Mouse (Mus musculus) lung, embryonic 15.5 days (tissue): ENCODE measurements around the gene Wnt5b. TPM values are rescaled to one million over a fixed set of nuclear protein-coding genes. Genes with fewer than 3 reads are reported as not detected.

Source experiments
- ATAC-seq: fragments of 200-750 bp; cut with Nextera tagmentation; 2 replicates; pipeline ENCODE4 v1.8.0; 2017; ENCODE audit warnings: moderate number of reproducible peaks, borderline replicate concordance; ENCODE audit not compliant: low FRiP score, low TSS enrichment; ENCODE audit errors: extremely low read depth
- H3K27ac ChIP-seq: fragments of 300-500 bp; sonication (generic); 2 replicates; pipeline ENCODE4 v1.5.1; 2015; ENCODE audit warnings: moderate library complexity, mild to moderate bottlenecking, inconsistent platforms
- H3K27me3 ChIP-seq: fragments of 300-500 bp; sonication (generic); 2 replicates; pipeline ENCODE4 v1.6.1; 2015; ENCODE audit warnings: inconsistent platforms
- H3K36me3 ChIP-seq: fragments of 300-500 bp; sonication (generic); 2 replicates; pipeline ENCODE4 v1.6.1; 2015; ENCODE audit warnings: inconsistent platforms
- H3K4me1 ChIP-seq: fragments of 300-500 bp; sonication (generic); 2 replicates; pipeline ENCODE4 v1.6.1; 2015; ENCODE audit warnings: inconsistent platforms
- H3K4me2 ChIP-seq: fragments of 300-500 bp; sonication (generic); 2 replicates; pipeline ENCODE4 v1.6.1; 2015; ENCODE audit warnings: inconsistent platforms, mild to moderate bottlenecking, moderate library complexity
- H3K4me3 ChIP-seq: fragments of 300-500 bp; sonication (generic); 2 replicates; pipeline ENCODE4 v1.5.1; 2015; ENCODE audit warnings: mild to moderate bottlenecking, inconsistent platforms
- H3K9ac ChIP-seq: fragments of 300-500 bp; sonication (generic); 2 replicates; pipeline ENCODE4 v1.6.1; 2015; ENCODE audit warnings: inconsistent platforms
- H3K9me3 ChIP-seq: fragments of 300-500 bp; sonication (generic); 2 replicates; pipeline ENCODE4 v1.6.1; 2016; ENCODE audit warnings: inconsistent platforms
- WGBS: fragments of 180-500 bp; shearing (Covaris S2); methylation state at CpG from one replicate; pipeline ENCODE4 v1.1.7; 2015; 5-methylcytosine and 5-hydroxymethylcytosine counted together
- polyA plus RNA-seq: library from polyadenylated mRNA; unstranded; fragments of >200 nt; fragmentation: Nextera tagmentation; extraction: Ambion mirVana; gene quantifications from 2 replicates; pipeline ENCODE4 v1.2.1, GENCODE M21; 2015

Gene Wnt5b
- polyA plus RNA-seq, 1 experiment from 2014 or later, result 7.7 TPM

DNA sequence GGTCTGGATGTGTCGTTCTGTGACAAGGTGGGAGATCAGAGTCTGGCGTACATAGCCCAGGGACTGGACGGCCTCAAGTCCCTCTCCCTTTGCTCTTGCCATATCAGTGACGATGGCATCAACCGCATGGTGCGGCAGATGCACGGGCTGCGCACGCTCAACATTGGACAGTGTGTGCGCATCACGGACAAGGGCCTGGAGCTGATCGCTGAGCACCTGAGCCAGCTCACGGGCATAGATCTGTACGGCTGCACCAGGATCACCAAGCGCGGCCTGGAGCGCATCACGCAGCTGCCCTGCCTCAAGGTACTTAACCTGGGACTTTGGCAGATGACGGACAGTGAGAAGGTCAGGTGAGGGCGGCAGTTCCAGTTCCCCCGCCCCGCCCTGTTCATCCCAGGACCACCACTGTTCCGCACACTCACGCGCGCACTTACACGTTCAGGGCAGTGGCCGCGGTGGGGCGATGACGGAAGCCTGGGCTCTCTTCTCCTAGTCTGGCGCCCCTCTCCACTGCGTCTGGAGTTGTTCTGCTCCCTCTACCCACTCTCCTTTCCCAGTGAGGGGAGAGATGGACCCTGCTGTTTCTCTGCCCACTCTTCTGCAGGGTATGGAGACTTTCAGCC is 63.3 kb downstream of the Wnt5b start:
- Histone ChIP-seq H3K9me3 (no peaks in the 10 kb centered on the region), H3K4me1 (peaks cover 67% of the 10 kb centered on the region), H3K4me3 (peak overlapping the region; percentile 86), H3K27me3 (no peaks in the 10 kb centered on the region), H3K27ac (peak overlapping the region; percentile 10; the same call in 1 of the 2 replicates), H3K36me3 (peaks cover 13% of the 10 kb centered on the region), H3K4me2 (peak overlapping the region; percentile 91), H3K9ac (peak overlapping the region; percentile 91)
- ATAC-seq, result no peak
- under 1% methylated on average over 33 of the region's 33 CpGs for WGBS

DNA sequence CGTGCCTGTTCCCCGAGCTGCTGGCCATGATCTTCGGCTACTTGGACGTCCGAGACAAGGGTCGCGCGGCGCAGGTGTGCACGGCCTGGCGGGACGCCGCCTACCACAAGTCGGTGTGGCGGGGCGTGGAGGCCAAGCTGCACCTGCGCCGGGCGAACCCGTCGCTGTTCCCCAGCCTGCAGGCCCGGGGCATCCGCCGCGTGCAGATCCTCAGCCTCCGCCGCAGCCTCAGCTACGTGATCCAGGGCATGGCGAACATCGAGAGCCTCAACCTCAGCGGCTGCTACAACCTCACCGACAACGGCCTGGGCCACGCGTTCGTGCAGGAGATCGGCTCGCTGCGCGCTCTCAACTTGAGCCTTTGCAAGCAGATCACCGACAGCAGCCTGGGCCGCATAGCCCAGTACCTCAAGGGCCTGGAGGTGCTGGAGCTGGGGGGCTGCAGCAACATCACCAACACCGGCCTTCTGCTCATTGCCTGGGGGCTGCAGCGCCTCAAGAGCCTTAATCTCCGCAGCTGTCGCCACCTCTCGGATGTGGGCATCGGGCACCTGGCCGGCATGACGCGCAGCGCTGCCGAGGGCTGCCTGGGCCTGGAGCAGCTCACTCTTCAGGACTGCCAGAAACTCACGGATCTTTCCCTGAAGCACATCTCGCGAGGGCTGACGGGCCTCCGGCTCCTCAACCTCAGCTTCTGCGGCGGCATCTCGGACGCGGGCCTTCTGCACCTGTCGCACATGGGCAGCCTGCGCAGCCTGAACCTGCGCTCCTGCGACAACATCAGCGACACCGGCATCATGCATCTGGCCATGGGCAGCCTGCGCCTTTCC is 64.1 kb downstream of the Wnt5b start:
- H3K9ac ChIP-seq, result peak overlapping the region; percentile 91
- under 1% methylated on average over 70 of the region's 70 CpGs for WGBS
- no peaks in the 10 kb centered on the region for H3K9me3 ChIP-seq
- peak overlapping the region; percentile 99 for H3K27ac ChIP-seq
- peaks cover 13% of the 10 kb centered on the region for H3K36me3 ChIP-seq
- no peaks in the 10 kb centered on the region for H3K27me3 ChIP-seq
- H3K4me3 ChIP-seq, result peak overlapping the region; percentile 86
- ATAC-seq, result no peak
- peak overlapping the region; percentile 91 for H3K4me2 ChIP-seq
- H3K4me1 ChIP-seq, result peaks cover 60% of the 10 kb centered on the region

DNA sequence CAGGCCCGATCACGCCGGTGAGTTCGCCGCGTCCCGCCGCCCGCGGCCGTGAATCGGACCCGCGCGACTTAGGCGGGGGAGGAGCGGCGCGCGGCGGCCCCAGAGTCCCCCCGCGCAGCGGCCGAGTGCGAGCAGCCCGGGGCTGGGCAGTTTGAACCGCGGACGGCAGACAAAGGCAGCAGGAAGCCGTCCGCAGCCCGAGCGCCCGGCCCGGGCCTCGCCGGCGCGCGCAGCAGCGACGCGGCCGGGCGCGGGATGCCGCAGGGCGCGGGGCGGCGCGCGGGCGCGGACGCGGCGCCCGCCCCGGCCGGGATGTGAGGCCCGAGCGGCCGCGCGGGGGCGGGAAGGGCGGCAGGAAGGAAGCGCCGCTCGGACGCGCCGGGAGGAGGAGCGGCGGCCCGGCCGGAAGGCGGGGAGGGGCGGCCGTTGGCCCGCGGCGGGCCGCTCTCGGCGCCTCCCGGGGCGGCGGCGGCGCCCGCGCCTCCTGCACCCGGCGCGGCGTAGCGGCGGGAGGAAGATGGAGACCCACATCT is 64.7 kb downstream of the Wnt5b start, which contains the start of gene Fbxl14:
Gene Fbxl14 (plus strand): TSS at position 326 of the 533 bp plus-strand sequence.
- ATAC-seq, result peak; percentile 83
- peak within 1 kb of the TSS; percentile 91 for H3K4me2 ChIP-seq
- peaks cover 11% of the 10 kb centered on the region for H3K36me3 ChIP-seq
- no peaks in the 10 kb centered on the region for H3K27me3 ChIP-seq
- peak within 1 kb of the TSS; percentile 99 for H3K27ac ChIP-seq
- peak within 1 kb of the TSS; percentile 86 for H3K4me3 ChIP-seq
- peaks cover 54% of the 10 kb centered on the region for H3K4me1 ChIP-seq
- H3K9ac ChIP-seq, result peak within 1 kb of the TSS; percentile 91
- H3K9me3 ChIP-seq, result no peaks in the 10 kb centered on the region
- WGBS, result under 1% methylated on average over 65 of the region's 101 CpGs

DNA sequence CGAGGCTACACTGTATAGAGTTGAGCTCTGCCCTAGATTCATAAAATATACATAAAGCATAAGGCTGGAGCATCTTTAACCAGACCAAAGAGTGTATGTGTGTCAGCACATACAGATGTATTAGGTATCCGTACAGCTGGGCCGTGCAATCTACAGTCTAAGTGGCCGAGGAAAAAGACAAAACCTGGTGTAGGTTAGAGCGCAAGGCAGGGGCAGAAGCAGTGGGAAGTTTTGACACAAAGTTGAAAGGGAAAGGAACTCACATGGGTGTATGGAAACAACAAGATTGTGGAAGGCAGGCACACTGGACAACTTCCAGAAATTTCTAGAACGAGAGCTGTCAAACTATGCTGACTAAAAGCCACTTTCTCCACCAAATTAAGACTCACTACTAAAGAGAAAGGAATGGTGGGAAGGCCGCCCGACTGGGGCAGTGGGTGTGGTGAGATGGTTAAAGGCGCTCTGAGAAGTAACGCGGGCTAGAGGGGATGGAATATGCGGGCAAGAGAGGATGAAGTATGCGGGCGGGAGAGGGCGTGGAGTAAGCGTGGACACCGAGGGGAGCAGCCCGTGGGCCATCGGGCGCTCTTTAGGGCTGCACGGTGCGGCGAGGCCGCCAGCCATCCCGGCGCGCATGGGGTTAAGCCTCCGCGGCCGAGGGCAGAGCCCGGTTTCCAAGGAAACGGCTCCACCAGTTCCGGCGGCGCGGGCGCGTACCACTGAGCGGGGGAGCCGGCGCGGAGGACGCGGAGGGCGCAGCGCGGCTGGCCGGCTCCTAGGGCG is 65.4 kb downstream of the Wnt5b start:
- Histone ChIP-seq H3K36me3 (peaks cover 4% of the 10 kb centered on the region), H3K9ac (peak overlapping the region; percentile 91), H3K4me3 (peak overlapping the region; percentile 86), H3K27ac (peak overlapping the region; percentile 99), H3K9me3 (no peaks in the 10 kb centered on the region), H3K27me3 (no peaks in the 10 kb centered on the region), H3K4me2 (peak overlapping the region; percentile 91), H3K4me1 (peaks cover 49% of the 10 kb centered on the region)
- peak; percentile 91 for ATAC-seq
- WGBS, result 1% methylated on average over 48 of the region's 49 CpGs

DNA sequence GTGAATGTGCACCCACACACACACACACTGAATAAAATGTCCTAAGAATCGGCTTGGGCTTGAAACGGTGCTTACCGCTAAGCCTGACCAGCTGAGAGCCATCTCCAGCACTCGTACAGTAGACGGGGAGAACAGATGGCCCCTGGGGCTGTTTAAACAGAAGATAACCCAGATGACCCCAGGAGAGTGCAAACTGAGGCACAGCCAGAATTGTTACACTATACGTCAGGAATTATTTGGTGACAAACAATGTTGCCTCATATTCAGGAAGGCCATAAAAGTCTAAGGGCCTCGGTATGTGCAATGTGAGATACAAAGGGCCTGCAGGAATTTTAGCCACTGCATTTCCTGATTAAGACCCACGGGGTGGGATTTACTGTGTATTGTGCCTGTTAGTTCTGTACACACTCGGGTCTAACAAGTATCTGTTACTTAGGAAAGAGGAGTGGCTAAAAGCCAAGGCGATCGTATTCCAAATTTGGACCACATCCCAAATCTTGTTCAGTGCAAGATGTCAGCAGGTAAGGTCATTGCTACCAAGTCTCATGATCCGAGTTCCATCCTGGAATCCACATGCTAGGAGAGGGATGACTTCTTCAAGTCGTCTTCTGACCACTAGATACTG is 66.3 kb downstream of the Wnt5b start:
- H3K4me3 ChIP-seq, result 0 out of 2 replicates have a peak overlapping the region, but pooled peaks have one; percentile 0
- H3K27ac ChIP-seq, result peak overlapping the region; percentile 99
- H3K4me1 ChIP-seq, result peaks cover 40% of the 10 kb centered on the region
- peak overlapping the region; percentile 91 for H3K4me2 ChIP-seq
- H3K27me3 ChIP-seq, result no peaks in the 10 kb centered on the region
- no peaks in the 10 kb centered on the region for H3K9me3 ChIP-seq
- WGBS, result 11% methylated on average over 13 of the region's 13 CpGs
- H3K36me3 ChIP-seq, result no peaks in the 10 kb centered on the region
- ATAC-seq, result no peak
- H3K9ac ChIP-seq, result 0 out of 2 replicates have a peak overlapping the region, but pooled peaks have one; percentile 2

DNA sequence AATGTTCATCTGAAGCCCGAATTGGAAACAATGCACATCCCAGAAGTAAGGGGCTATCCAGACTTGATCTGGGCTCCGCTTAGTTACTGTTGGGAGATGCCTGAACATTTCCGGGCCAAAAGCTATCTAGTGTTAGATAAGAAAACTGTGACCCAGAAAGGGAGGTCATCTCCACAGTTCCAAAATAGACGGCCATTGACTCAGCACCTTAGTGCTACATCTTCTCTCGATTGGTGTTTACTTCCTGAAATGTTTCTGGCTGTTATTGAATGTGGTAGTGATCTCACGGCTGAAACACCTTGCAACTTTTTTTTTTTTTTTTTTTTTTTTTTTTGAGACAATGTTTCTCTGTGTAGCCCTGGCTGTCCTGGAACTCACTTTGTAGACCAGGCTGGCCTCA is 68.2 kb downstream of the Wnt5b start:
- no peaks in the 10 kb centered on the region for H3K27me3 ChIP-seq
- H3K4me2 ChIP-seq, result no peak overlapping the region
- H3K4me3 ChIP-seq, result no peak overlapping the region
- H3K27ac ChIP-seq, result no peak overlapping the region
- WGBS, result 58% methylated on average over 6 of the region's 6 CpGs
- ATAC-seq, result no peak
- H3K4me1 ChIP-seq, result peaks cover 28% of the 10 kb centered on the region
- H3K9ac ChIP-seq, result no peak overlapping the region
- H3K9me3 ChIP-seq, result no peaks in the 10 kb centered on the region
- no peaks in the 10 kb centered on the region for H3K36me3 ChIP-seq

DNA sequence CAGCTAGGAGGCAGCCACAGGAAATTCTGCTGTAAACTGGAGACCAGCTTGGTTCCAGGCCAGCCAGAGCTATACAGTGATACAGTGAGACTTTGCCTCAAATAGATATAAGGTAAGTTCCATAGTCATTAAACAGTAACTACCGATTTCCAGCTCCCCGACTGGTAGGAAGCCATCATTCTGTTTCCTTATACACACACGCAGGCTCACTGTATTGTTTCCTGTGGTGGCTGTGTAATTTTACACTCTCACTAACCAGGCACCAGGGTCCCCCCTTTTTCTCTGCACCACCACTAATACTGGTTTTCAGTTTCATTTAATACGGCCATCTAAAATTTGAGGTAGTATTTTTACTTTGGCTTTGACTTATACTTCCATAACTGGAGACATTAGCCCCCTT is 70.2 kb downstream of the Wnt5b start:
- no peak for ATAC-seq
- Histone ChIP-seq H3K4me3 (no peak overlapping the region), H3K4me1 (peaks cover 20% of the 10 kb centered on the region), H3K27ac (no peak overlapping the region), H3K27me3 (no peaks in the 10 kb centered on the region), H3K36me3 (no peaks in the 10 kb centered on the region), H3K9ac (no peak overlapping the region), H3K4me2 (no peak overlapping the region), H3K9me3 (no peaks in the 10 kb centered on the region)
- 71% methylated on average over 4 of the region's 4 CpGs for WGBS

DNA sequence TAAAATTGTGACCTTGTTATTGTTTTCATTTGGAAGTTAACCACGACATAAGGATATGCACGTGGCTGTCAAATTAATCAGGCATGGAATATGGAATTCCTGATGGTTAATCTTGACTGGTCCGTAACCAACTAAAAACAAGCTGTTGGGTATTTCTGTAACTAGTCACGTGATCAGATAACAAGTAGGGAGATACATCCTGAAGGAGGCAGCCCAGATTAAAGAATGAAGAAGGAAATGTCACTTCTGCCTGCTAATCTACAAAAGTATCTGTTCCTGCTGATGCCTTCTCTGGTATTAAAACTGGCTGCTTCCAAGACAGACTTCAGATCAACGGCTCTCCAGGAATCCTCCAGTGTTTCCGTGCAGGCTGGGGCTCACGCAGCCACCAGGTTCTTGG is 70.7 kb downstream of the Wnt5b start:
- no peak for ATAC-seq
- no peak overlapping the region for H3K4me3 ChIP-seq
- peaks cover 16% of the 10 kb centered on the region for H3K4me1 ChIP-seq
- H3K27ac ChIP-seq, result no peak overlapping the region
- no peak overlapping the region for H3K4me2 ChIP-seq
- no peaks in the 10 kb centered on the region for H3K27me3 ChIP-seq
- H3K9me3 ChIP-seq, result no peaks in the 10 kb centered on the region
- H3K9ac ChIP-seq, result no peak overlapping the region
- 62% methylated on average over 7 of the region's 7 CpGs for WGBS
- no peaks in the 10 kb centered on the region for H3K36me3 ChIP-seq

DNA sequence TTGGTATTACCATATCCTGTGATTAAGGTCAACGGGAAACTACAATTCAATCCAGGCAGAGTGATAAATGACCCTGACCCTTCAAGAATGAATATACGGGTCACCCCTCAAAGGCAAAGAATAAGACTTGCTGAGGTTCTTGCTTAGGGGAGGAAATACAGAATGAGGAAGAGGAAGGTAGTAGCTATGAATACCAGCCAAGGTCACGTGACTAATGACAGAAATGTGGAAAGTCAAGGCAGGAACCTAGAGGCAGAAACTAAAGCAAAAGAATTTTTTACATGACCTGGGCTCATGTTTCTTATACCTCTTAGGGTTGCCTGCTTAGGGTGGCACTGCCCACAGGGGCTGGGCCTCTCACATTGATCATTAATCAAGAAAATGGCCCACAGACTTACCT is 71.4 kb downstream of the Wnt5b start:
- no peak for ATAC-seq
- Histone ChIP-seq H3K9me3 (no peaks in the 10 kb centered on the region), H3K36me3 (no peaks in the 10 kb centered on the region), H3K27me3 (no peaks in the 10 kb centered on the region), H3K27ac (no peak overlapping the region), H3K9ac (no peak overlapping the region), H3K4me1 (peaks cover 9% of the 10 kb centered on the region), H3K4me3 (no peak overlapping the region), H3K4me2 (no peak overlapping the region)
- 60% methylated on average over 3 of the region's 3 CpGs for WGBS

DNA sequence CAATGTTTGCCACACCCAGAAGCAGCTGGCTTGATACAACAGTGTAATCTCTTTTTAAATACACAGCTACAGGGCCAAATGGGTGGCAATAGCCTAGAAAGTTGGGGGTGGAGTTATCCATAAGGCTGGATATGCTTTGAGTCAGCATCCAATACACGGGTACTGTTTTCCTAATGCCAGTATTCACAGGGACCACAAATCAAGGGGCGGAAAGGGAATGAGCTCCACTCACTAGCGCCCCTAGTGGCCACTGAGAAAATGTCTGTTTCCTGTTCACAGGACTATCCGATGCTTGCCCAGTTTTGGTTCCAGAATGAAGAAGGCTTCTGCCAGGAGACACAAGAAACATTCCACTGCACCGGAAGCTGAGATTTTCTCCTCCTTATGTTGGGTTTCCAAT is 72.0 kb downstream of the Wnt5b start:
- Histone ChIP-seq H3K27ac (no peak overlapping the region), H3K4me3 (no peak overlapping the region), H3K36me3 (no peaks in the 10 kb centered on the region), H3K4me2 (no peak overlapping the region), H3K9ac (no peak overlapping the region), H3K4me1 (peaks cover 3% of the 10 kb centered on the region), H3K9me3 (no peaks in the 10 kb centered on the region), H3K27me3 (no peaks in the 10 kb centered on the region)
- WGBS, result 29% methylated on average over 5 of the region's 5 CpGs
- no peak for ATAC-seq

DNA sequence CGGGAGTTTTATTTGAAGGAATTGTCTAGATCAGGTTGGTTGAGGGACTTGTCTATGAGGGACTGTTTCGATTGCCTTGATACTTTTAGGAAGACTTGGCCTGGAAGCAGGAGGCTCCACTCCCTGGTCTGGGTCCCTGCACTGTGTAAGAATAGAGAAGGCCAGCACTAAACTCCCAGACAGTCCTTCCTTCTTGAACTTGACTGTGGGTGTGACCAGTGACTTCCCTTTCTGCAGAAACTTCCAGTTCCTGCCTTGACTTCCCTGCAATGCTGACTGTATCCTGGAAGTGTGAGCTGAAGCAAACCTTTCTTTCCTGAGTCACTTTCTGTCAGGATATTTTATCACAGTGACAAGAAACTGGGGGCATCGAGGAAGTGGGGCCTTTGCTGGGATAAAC is 73.4 kb downstream of the Wnt5b start:
- no peaks in the 10 kb centered on the region for H3K4me1 ChIP-seq
- whole genome bisulfite sequencing, result 71% methylated on average over 3 of the region's 3 CpGs
- no peak for ATAC-seq
- no peaks in the 10 kb centered on the region for H3K27me3 ChIP-seq
- H3K4me3 ChIP-seq, result no peak overlapping the region
- no peaks in the 10 kb centered on the region for H3K9me3 ChIP-seq
- H3K9ac ChIP-seq, result no peak overlapping the region
- H3K27ac ChIP-seq, result no peak overlapping the region
- H3K36me3 ChIP-seq, result no peaks in the 10 kb centered on the region
- H3K4me2 ChIP-seq, result no peak overlapping the region
